Mouse (Mus musculus) heart, embryonic 14.5 days (tissue): ENCODE measurements around the gene Vmn2r14. TPM values are rescaled to one million over a fixed set of nuclear protein-coding genes. Genes with fewer than 3 reads are reported as not detected.
"Not testable (repeated sequence)": the region's sequence is repeated elsewhere in the genome, so short reads cannot be mapped to it uniquely, and the experiment has no call there.

ENCODE experiments used
- ATAC-seq: fragments of 200-750 bp; cut with Nextera tagmentation; 2 replicates; pipeline ENCODE4 v1.8.0; 2017; ENCODE audit warnings: low read depth, moderate TSS enrichment; ENCODE audit not compliant: insufficient number of reproducible peaks, insufficient read depth, low FRiP score
- H3K27ac ChIP-seq, 2 experiments: fragments of 200-500 bp in 1 of 2; fragments of 300-500 bp in 1 of 2; sonication (generic) in 1 of 2; replicated peaks in 1 of 2; 2 replicates each; pipeline ENCODE4 v1.5.1; 2012 to 2014; ENCODE audit warnings: low read depth in 2 of 2, low read length in 2 of 2, control low read depth in 1 of 2, mild to moderate bottlenecking in 1 of 2, mixed read lengths in 1 of 2; ENCODE audit not compliant: control insufficient read depth in 1 of 2, insufficient read depth in 1 of 2
- H3K27me3 ChIP-seq: fragments of 300-500 bp; sonication (generic); 2 replicates; pipeline ENCODE4 v1.6.1; 2014; ENCODE audit warnings: mild to moderate bottlenecking, low read length, control low read depth; ENCODE audit not compliant: control insufficient read depth, insufficient read depth
- H3K36me3 ChIP-seq: fragments of 300-500 bp; sonication (generic); 2 replicates; pipeline ENCODE4 v1.6.1; 2014; ENCODE audit warnings: mild to moderate bottlenecking, control low read depth, low read length, mixed read lengths; ENCODE audit not compliant: control insufficient read depth, insufficient read depth
- H3K4me1 ChIP-seq, 2 experiments: fragments of 200-500 bp in 1 of 2; fragments of 300-500 bp in 1 of 2; sonication (generic) in 1 of 2; 2 replicates each; pipeline ENCODE4 v1.6.1; 2012 to 2014; ENCODE audit warnings: low read length in 2 of 2, control low read depth in 1 of 2, mixed read lengths in 1 of 2; ENCODE audit not compliant: control insufficient read depth in 2 of 2, insufficient read depth in 2 of 2
- H3K4me2 ChIP-seq: fragments of 300-500 bp; sonication (generic); 2 replicates; pipeline ENCODE4 v1.6.1; 2014; ENCODE audit warnings: mild to moderate bottlenecking, low read length
- H3K4me3 ChIP-seq, 2 experiments: fragments of 200-500 bp in 1 of 2; fragments of 300-500 bp in 1 of 2; sonication (generic) in 1 of 2; 2 replicates each; pipeline ENCODE4 v1.5.1; 2012 to 2014; ENCODE audit warnings: low read length in 2 of 2, mild to moderate bottlenecking in 2 of 2, control low read depth in 1 of 2, low read depth in 1 of 2, moderate library complexity in 1 of 2; ENCODE audit not compliant: control insufficient read depth in 1 of 2, insufficient read depth in 1 of 2
- H3K9ac ChIP-seq: fragments of 300-500 bp; sonication (generic); 2 replicates; pipeline ENCODE4 v1.6.1; 2014; ENCODE audit warnings: mild to moderate bottlenecking, low read length
- H3K9me3 ChIP-seq: fragments of 300-500 bp; sonication (generic); 2 replicates; pipeline ENCODE4 v1.6.1; 2016; ENCODE audit warnings: low read length, control low read depth; ENCODE audit not compliant: control insufficient read depth
- WGBS: fragments of 180-500 bp; shearing (Covaris S2); extraction: QIAGEN DNeasy Blood & Tissue Kit; methylation state at CpG from one replicate; pipeline ENCODE4 v1.1.7; 2014; 5-methylcytosine and 5-hydroxymethylcytosine counted together
- polyA plus RNA-seq: library from polyadenylated mRNA; unstranded; fragments of >200 nt; fragmentation: Nextera tagmentation; extraction: Ambion mirVana; gene quantifications from 2 replicates; pipeline ENCODE4 v1.2.1, GENCODE M21; 2014

Gene Vmn2r14
- polyA plus RNA-seq: not detected in 2 replicates

DNA sequence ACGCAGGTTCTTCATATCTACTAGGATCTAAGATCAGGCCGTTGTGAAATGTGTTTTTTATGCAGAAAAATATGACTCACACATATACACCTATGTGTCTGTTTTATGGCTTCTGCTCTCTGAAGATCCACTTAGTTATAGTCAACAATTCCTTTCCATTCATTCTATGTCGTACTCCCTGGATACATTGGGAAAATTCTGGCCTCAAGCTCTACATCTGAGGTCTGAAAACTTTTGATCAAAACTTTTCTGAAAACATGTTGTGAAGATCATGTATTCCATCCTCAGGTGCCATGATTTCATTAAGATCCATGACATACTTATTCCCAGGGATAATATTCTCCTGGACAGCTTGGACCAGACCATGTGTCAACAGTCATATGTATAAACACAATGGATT, at the start of gene Vmn2r14:
Vmn2r14 (minus strand) TSS at position 101 of the 400 bp plus-strand sequence.
- no peak within 1 kb of the TSS for H3K27ac ChIP-seq
- no peak within 1 kb of the TSS for H3K9ac ChIP-seq
- no peaks in the 10 kb centered on the region for H3K4me1 ChIP-seq
- H3K27me3 ChIP-seq: no peaks in the 10 kb centered on the region
- 59% methylated on average over 3 of the region's 3 CpGs for WGBS
- no peak within 1 kb of the TSS for H3K4me2 ChIP-seq
- H3K4me3 ChIP-seq: no peak within 1 kb of the TSS
- ATAC-seq: no peak
- no peaks in the 10 kb centered on the region for H3K36me3 ChIP-seq
- 0 out of 2 replicates have a peak, but pooled peaks cover 6% of the 10 kb centered on the region for H3K9me3 ChIP-seq

DNA sequence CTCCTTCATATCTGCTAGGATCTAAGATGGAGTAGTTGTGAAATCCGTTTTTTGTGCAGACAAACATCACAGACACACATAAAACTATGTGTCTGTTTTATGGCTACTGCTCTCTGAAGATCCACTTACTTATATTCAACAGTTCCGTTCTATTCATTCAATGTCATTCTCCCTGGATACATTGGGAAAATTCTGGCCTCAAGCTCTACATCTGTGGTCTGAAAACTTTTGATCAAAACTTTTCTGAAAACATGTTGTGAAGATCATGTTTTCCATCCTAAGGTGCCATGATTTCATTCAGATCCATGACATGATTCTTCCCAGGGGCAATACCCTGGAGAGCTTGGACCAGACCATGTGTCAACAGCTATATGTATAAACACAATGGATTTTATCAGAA, 32.4 kb downstream of the Vmn2r14 start, which contains the start of gene Vmn2r13:
Vmn2r13 (minus strand) TSS at position 101 of the 400 bp plus-strand sequence.
- not testable (repeated sequence) for H3K27me3 ChIP-seq, H3K9me3 ChIP-seq, H3K4me2 ChIP-seq, H3K36me3 ChIP-seq, H3K4me1 ChIP-seq, H3K4me3 ChIP-seq, ATAC-seq, H3K27ac ChIP-seq, H3K9ac ChIP-seq
- 32% methylated on average over 2 of the region's 2 CpGs for WGBS

DNA sequence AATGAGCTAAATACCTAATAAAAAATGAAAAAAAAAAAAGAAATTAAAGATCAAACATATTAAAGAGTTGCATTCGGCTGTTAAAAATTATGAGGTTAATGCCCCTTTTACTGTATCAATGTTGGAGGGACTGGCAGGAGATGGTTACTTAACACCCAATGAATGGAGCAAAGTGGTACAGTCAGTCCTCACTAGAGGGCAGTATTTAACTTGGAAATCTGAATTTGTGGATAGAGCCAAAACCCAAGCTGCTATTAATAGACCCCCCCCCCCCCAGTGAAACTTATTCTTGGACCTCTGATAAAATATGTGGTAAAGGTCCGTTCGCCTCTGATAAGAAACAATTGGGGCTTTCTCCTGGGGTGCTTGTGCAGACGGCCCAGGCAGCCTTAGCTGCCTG, 57.7 kb downstream of the Vmn2r14 start:
- H3K36me3 ChIP-seq, H3K9ac ChIP-seq, H3K4me2 ChIP-seq, H3K4me3 ChIP-seq, H3K27me3 ChIP-seq, H3K4me1 ChIP-seq, H3K27ac ChIP-seq, H3K9me3 ChIP-seq, ATAC-seq: not testable (repeated sequence)
- WGBS: 50% methylated on average over 4 of the region's 4 CpGs

Other genes with a start within 250 kb of the Vmn2r14 start
- gene Vmn2r10, start 218.2 kb downstream of the Vmn2r14 start, polyA plus RNA-seq: not detected in 2 replicates
- gene Vmn2r11, start 165.1 kb downstream of the Vmn2r14 start, polyA plus RNA-seq: not detected in 2 replicates
- not detected in 2 replicates for gene Vmn2r12, start 126.8 kb downstream of the Vmn2r14 start, polyA plus RNA-seq
- not detected in 2 replicates for gene Vmn2r13, start 32.5 kb downstream of the Vmn2r14 start, polyA plus RNA-seq
- gene Vmn2r15, start 72.9 kb upstream of the Vmn2r14 start, polyA plus RNA-seq: not detected in 2 replicates
- gene Vmn2r16, start 105.5 kb upstream of the Vmn2r14 start, polyA plus RNA-seq: not detected in 2 replicates
- gene Vmn2r17, start 195.0 kb upstream of the Vmn2r14 start, polyA plus RNA-seq: not detected in 2 replicates